Mouse (Mus musculus) heart, adult 2 months (tissue): Measurements from ENCODE around the gene Tmem206. TPM values are rescaled to one million over a fixed set of nuclear protein-coding genes. Genes with fewer than 3 reads are reported as not detected.

Experiments
- DNase-seq, 2 experiments: peaks; one replicate each; pipeline ENCODE4 v3.0.0; 2021
- H3K27ac ChIP-seq: fragments of 200-600 bp; 2 replicates; pipeline ENCODE4 v1.8.1; 2022
- H3K27me3 ChIP-seq: fragments of 200-500 bp; 2 replicates; pipeline ENCODE4 v1.6.1; 2012; ENCODE audit warnings: mild to moderate bottlenecking, low read length, inconsistent platforms, mixed read lengths; ENCODE audit not compliant: control insufficient read depth, insufficient read depth
- H3K36me3 ChIP-seq: fragments of 200-500 bp; 2 replicates; pipeline ENCODE4 v1.6.1; 2012; ENCODE audit warnings: low read length, inconsistent platforms; ENCODE audit not compliant: control insufficient read depth, insufficient read depth
- H3K4me1 ChIP-seq: fragments of 200-500 bp; 2 replicates; pipeline ENCODE4 v1.6.1; 2011; ENCODE audit warnings: low read length; ENCODE audit not compliant: control insufficient read depth, insufficient read depth
- H3K4me3 ChIP-seq: fragments of 200-600 bp; 2 replicates; pipeline ENCODE4 v1.8.1; 2022
- H3K79me2 ChIP-seq: fragments of 200-500 bp; replicated peaks from 2 replicates; pipeline ENCODE4 v1.6.1; 2012; ENCODE audit warnings: mild to moderate bottlenecking, inconsistent platforms, low read length, moderate library complexity, mixed read lengths; ENCODE audit not compliant: control insufficient read depth, insufficient read depth
- H3K9ac ChIP-seq: fragments of 200-500 bp; 2 replicates; pipeline ENCODE4 v1.6.1; 2012; ENCODE audit warnings: low read depth, mild to moderate bottlenecking, control low read depth, inconsistent platforms, low read length, mixed read lengths
- CTCF ChIP-seq: fragments of 200-600 bp; IDR thresholded peaks from 2 replicates; pipeline ENCODE4 v1.8.1; 2022; ENCODE audit warnings: antibody characterized with exemption, mild to moderate bottlenecking, moderate library complexity
- EP300 ChIP-seq: fragments of 200-500 bp; IDR thresholded peaks from 2 replicates; pipeline ENCODE4 v1.6.1; 2011; ENCODE audit warnings: low read depth, low read length, control low read depth; ENCODE audit not compliant: insufficient read depth
- POLR2A ChIP-seq: fragments of 200-500 bp; IDR thresholded peaks from 2 replicates; pipeline ENCODE4 v1.6.1; 2011; ENCODE audit warnings: mild to moderate bottlenecking, low read depth, low read length, control low read depth; ENCODE audit not compliant: insufficient read depth
- WGBS: fragments of 180-500 bp; shearing (Covaris S2); methylation state at CpG from one replicate; pipeline ENCODE4 v1.1.7; 2018; 5-methylcytosine and 5-hydroxymethylcytosine counted together
- intact Hi-C: fragments of 180-260 bp; cut with DNase I; formaldehyde crosslinking; loops from one replicate; pipeline ENCODE4 v1.15.1; 2025
- polyA plus RNA-seq: library from polyadenylated mRNA; depleted of rRNA; stranded (reverse); fragments of >200 nt; gene quantifications from 2 replicates; pipeline ENCODE4 v1.2.3, GENCODE M21; 2012; rRNA removed
- total RNA-seq, 2 experiments: library from RNA; stranded (reverse); gene quantifications; 2 replicates each; pipeline ENCODE4 v1.2.3; 2021

Gene Tmem206
- total and polyA plus RNA-seq, 3 experiments = 3.3 to 3.9 (median 3.6) TPM

GRCm38 (mm10) chr1:191395200-191395599 lies 69.5 kb downstream of the Tmem206 start:
- H3K36me3 ChIP-seq = peaks cover 15% of the 10 kb centered on the region
- intact Hi-C loops = loop anchor here (2.0 to 10.0 kb wide), 2 partner anchors 100 to 170 kb away; no protein-coding TSS in a partner anchor
- no peaks in the 10 kb centered on the region for H3K27me3 ChIP-seq
- no peak for DNase-seq
- peaks cover 12% of the 10 kb centered on the region for H3K4me1 ChIP-seq
- peak overlapping the region; percentile 98 for H3K27ac ChIP-seq
- TF ChIP-seq EP300 = no peak
- TF ChIP-seq POLR2A = no peak
- TF ChIP-seq CTCF = no peak
- 12% methylated on average over 1 of the region's 1 CpGs for WGBS
- peak overlapping the region; percentile 49; the same call in 1 of the 2 replicates for H3K9ac ChIP-seq
- H3K4me3 ChIP-seq = peak overlapping the region; percentile 78
- H3K79me2 ChIP-seq = peaks cover 4% of the 10 kb centered on the region; the same call in 1 of the 2 replicates

GRCm38 (mm10) chr1:191395871-191396433 lies 70.2 kb downstream of the Tmem206 start:
- H3K9ac ChIP-seq = peak overlapping the region; percentile 86
- H3K4me1 ChIP-seq = peaks cover 11% of the 10 kb centered on the region
- peak overlapping the region; percentile 78 for H3K4me3 ChIP-seq
- WGBS = 1% methylated on average over 43 of the region's 43 CpGs
- H3K36me3 ChIP-seq = peaks cover 12% of the 10 kb centered on the region
- H3K27me3 ChIP-seq = no peaks in the 10 kb centered on the region
- intact Hi-C loops = loop anchor here (2.0 to 10.0 kb wide), 3 partner anchors 99 to 213 kb away; no protein-coding TSS in a partner anchor
- peak overlapping the region; percentile 98 for H3K27ac ChIP-seq
- no peak for TF ChIP-seq EP300
- TF ChIP-seq CTCF = no peak
- TF ChIP-seq POLR2A = no peak
- H3K79me2 ChIP-seq = peaks cover 3% of the 10 kb centered on the region; the same call in 1 of the 2 replicates
- DNase-seq = peak in 1 of 2 experiments; percentile 81

- H3K4me3 ChIP-seq = peak overlapping the region; percentile 80
- H3K79me2 ChIP-seq = peaks cover 3% of the 10 kb centered on the region; the same call in 1 of the 2 replicates
- peaks cover 10% of the 10 kb centered on the region for H3K4me1 ChIP-seq
- DNase-seq = peak in 1 of 2 experiments; percentile 88
- H3K9ac ChIP-seq = peak overlapping the region; percentile 86
- TF ChIP-seq EP300 = no peak
- no peak for TF ChIP-seq POLR2A
- TF ChIP-seq CTCF = no peak
- intact Hi-C loops = loop anchor here (2.0 to 10.0 kb wide), 2 partner anchors 172 to 214 kb away; no protein-coding TSS in a partner anchor
- H3K36me3 ChIP-seq = peaks cover 9% of the 10 kb centered on the region
- under 1% methylated on average over 47 of the region's 74 CpGs for WGBS
- H3K27me3 ChIP-seq = no peaks in the 10 kb centered on the region
- peak overlapping the region; percentile 98 for H3K27ac ChIP-seq
Observed at GRCm38 (mm10) chr1:191396446-191396845, 70.7 kb downstream of the Tmem206 start.

GRCm38 (mm10) chr1:191396897-191397849 lies 71.5 kb downstream of the Tmem206 start:
- DNase-seq = peak; percentile 99 to 100
- peak overlapping the region; percentile 86 for H3K9ac ChIP-seq
- peaks cover 4% of the 10 kb centered on the region; the same call in 1 of the 2 replicates for H3K36me3 ChIP-seq
- H3K4me1 ChIP-seq = peaks cover 6% of the 10 kb centered on the region
- intact Hi-C loops = loop anchor here (2.0 to 10.0 kb wide), 2 partner anchors 172 to 214 kb away; no protein-coding TSS in a partner anchor
- TF ChIP-seq CTCF = no peak
- peak; percentile 76; the same call in 1 of the 2 replicates for TF ChIP-seq EP300
- peak; percentile 95 for TF ChIP-seq POLR2A
- H3K27ac ChIP-seq = peak overlapping the region; percentile 100
- H3K4me3 ChIP-seq = peak overlapping the region; percentile 85
- no peaks in the 10 kb centered on the region for H3K27me3 ChIP-seq
- WGBS = under 1% methylated on average over 81 of the region's 82 CpGs
- 0 out of 2 replicates have a peak, but pooled peaks cover 2% of the 10 kb centered on the region for H3K79me2 ChIP-seq

Other genes starting within 250 kb of the Tmem206 start
- gene Batf3, start 228.1 kb upstream of the Tmem206 start, total RNA-seq = under 1 TPM in 1 of 2 experiments, not detected in 1; 0.60 TPM
- 1.3 and 1.8 TPM in 2 replicates for gene Batf3, start 228.1 kb upstream of the Tmem206 start, polyA plus RNA-seq
- gene Fam71a, start 161.1 kb upstream of the Tmem206 start, total RNA-seq = not detected
- not detected in 2 replicates for gene Fam71a, start 161.1 kb upstream of the Tmem206 start, polyA plus RNA-seq
- gene Atf3, start 107.9 kb upstream of the Tmem206 start, total RNA-seq = 10 to 100 TPM; 11.0 to 11.5 TPM
- 3.6 and 7.1 TPM in 2 replicates for gene Atf3, start 107.9 kb upstream of the Tmem206 start, polyA plus RNA-seq
- gene Nenf, start 7.7 kb upstream of the Tmem206 start, total RNA-seq = 100 to 1,000 TPM in 1 of 2 experiments, 10 to 100 TPM in 1; 95.9 to 107 TPM
- gene Nenf, start 7.7 kb upstream of the Tmem206 start, polyA plus RNA-seq = 139 and 182 TPM in 2 replicates
- 100 to 1,000 TPM; 105 to 110 TPM for gene Ppp2r5a, start 77.4 kb downstream of the Tmem206 start, total RNA-seq
- gene Ppp2r5a, start 77.4 kb downstream of the Tmem206 start, polyA plus RNA-seq = 53.7 and 79.2 TPM in 2 replicates
- gene Dtl, start 249.6 kb downstream of the Tmem206 start, total RNA-seq = under 1 TPM; 0.16 to 0.27 TPM
- gene Dtl, start 249.6 kb downstream of the Tmem206 start, polyA plus RNA-seq = 0.06 and 0.29 TPM in 2 replicates
- gene Ints7, start 249.7 kb downstream of the Tmem206 start, total RNA-seq = 10 to 100 TPM in 1 of 2 experiments, 1 to 10 TPM in 1; 9.5 to 11.2 TPM
- gene Ints7, start 249.7 kb downstream of the Tmem206 start, polyA plus RNA-seq = 16.3 and 22.3 TPM in 2 replicates